Mouse (Mus musculus): ENCODE data around the gene Tacc2.

- TF ChIP-seq NRF1 (IDR thresholded peaks at IDR 0.05; ENCODE audit: insufficient read depth, low read depth, low read length, poor library complexity, severe bottlenecking) (no peak), POLR2A (IDR thresholded peaks at IDR 0.05; ENCODE audit: control insufficient read depth in 1 of 2, insufficient read depth in 1 of 2, low read depth in 1 of 2, low read length in 2 of 2, poor library complexity in 1 of 2) (no peak), ETS1 (IDR thresholded peaks at IDR 0.05; ENCODE audit: low read depth, low read length) (no peak), CHD1 (IDR thresholded peaks at IDR 0.05; ENCODE audit: low read depth, low read length) (no peak)
These were observed 210.3 kb downstream of the Tacc2 start for GRCm38 (mm10) chr7:130787537-130787936.
